Mouse (Mus musculus): ENCODE measurements around the gene Ncbp3. TPM values are rescaled to one million over a fixed set of nuclear protein-coding genes. Genes with fewer than 3 reads are reported as not detected.
A peak's percentile ranks its signal among the peaks of the same experiment; 100 is the strongest.

Ncbp3 gene
- total and polyA plus RNA-seq, 3 experiments, result 11.9 to 13.9 (median 12.1) TPM

GRCm38 (mm10) chr11:73109941-73110340 lies 62.4 kb downstream of the Ncbp3 start:
- H3K79me2 ChIP-seq (replicated peaks; ENCODE audit: control insufficient read depth, extremely low read depth, insufficient read depth, poor library complexity, severe bottlenecking), result no peaks in the 10 kb centered on the region
- dilution Hi-C loops (cut with MboI; ENCODE audit: extremely low pct_ligation_motif_present, extremely low pct_unique_long_range_greater_than_20kb, low sequenced_read_pairs) (no loop called here), in situ Hi-C loops (cut with MboI; ENCODE audit: low pct_ligation_motif_present, low pct_unique_long_range_greater_than_20kb, low sequenced_read_pairs) (loop anchor here (5.0 kb wide), 1 partner anchor 38 kb away; no protein-coding TSS in a partner anchor)
- peak; percentile 31 for DNase-seq (ENCODE audit: extremely low read depth)
- 0 out of 2 replicates have a peak, but pooled peaks have one; percentile 20 for TF ChIP-seq MAFK (IDR thresholded peaks at IDR 0.05; ENCODE audit: insufficient replicate concordance, low read length)
- peak; percentile 41; the same call in 1 of the 2 replicates for TF ChIP-seq ELF1 (IDR thresholded peaks at IDR 0.05; ENCODE audit: low read depth, low read length)
- peak; percentile 22; the same call in 1 of the 2 replicates for TF ChIP-seq JUND (conservative IDR thresholded peaks at IDR 0.05; ENCODE audit: low read depth, low read length)
- TF ChIP-seq POLR2AphosphoS2 (IDR thresholded peaks at IDR 0.05; ENCODE audit: low read depth, low read length), result no peak
- H3K4me1 ChIP-seq (ENCODE audit: control insufficient read depth in 1 of 2, insufficient read depth in 2 of 2), result peaks cover 0 to 24% of the 10 kb centered on the region in 2 experiments; a peak in 2 of 4 replicates
- no peak overlapping the region for H3K4me2 ChIP-seq (ENCODE audit: insufficient read depth, low read depth, poor library complexity, severe bottlenecking)
- no peaks in the 10 kb centered on the region for H3K9me3 ChIP-seq (replicated peaks; ENCODE audit: low read length)
- H3K36me3 ChIP-seq (replicated peaks in 1 of 2; ENCODE audit: control insufficient read depth in 1 of 2, insufficient read depth in 1 of 2, low read length in 1 of 2), result no peaks in the 10 kb centered on the region
- no peak overlapping the region for H3K9ac ChIP-seq (ENCODE audit: insufficient read depth, low read depth)
- H3K27me3 ChIP-seq (replicated peaks), result no peaks in the 10 kb centered on the region
- H3K4me3 ChIP-seq (replicated peaks in 1 of 3; ENCODE audit: low read depth in 2 of 3, low read length in 2 of 3, poor library complexity in 1 of 3), result no peak overlapping the region
- no peak overlapping the region for H3K27ac ChIP-seq (ENCODE audit: insufficient read depth, low read depth)

- Histone ChIP-seq H3K27me3 (replicated peaks) (no peaks in the 10 kb centered on the region), H3K27ac (ENCODE audit: insufficient read depth, low read depth) (no peak overlapping the region), H3K9ac (ENCODE audit: insufficient read depth, low read depth) (no peak overlapping the region), H3K4me3 (replicated peaks in 1 of 3; ENCODE audit: low read depth in 2 of 3, low read length in 2 of 3, poor library complexity in 1 of 3) (no peak overlapping the region), H3K79me2 (replicated peaks; ENCODE audit: control insufficient read depth, extremely low read depth, insufficient read depth, poor library complexity, severe bottlenecking) (no peaks in the 10 kb centered on the region), H3K9me3 (replicated peaks; ENCODE audit: low read length) (no peaks in the 10 kb centered on the region), H3K4me1 (ENCODE audit: control insufficient read depth in 1 of 2, insufficient read depth in 2 of 2) (peaks cover 0 to 24% of the 10 kb centered on the region in 2 experiments; a peak in 2 of 4 replicates), H3K4me2 (ENCODE audit: insufficient read depth, low read depth, poor library complexity, severe bottlenecking) (no peak overlapping the region), H3K36me3 (replicated peaks in 1 of 2; ENCODE audit: control insufficient read depth in 1 of 2, insufficient read depth in 1 of 2, low read length in 1 of 2) (no peaks in the 10 kb centered on the region)
- no peak for TF ChIP-seq UBTF (IDR thresholded peaks at IDR 0.05; ENCODE audit: low read depth, low read length)
- no peak for TF ChIP-seq ZKSCAN1 (IDR thresholded peaks at IDR 0.05; ENCODE audit: borderline replicate concordance, low read depth, low read length)
- no peak for TF ChIP-seq MYC (IDR thresholded peaks at IDR 0.05; ENCODE audit: low read depth, low read length)
- no peak for TF ChIP-seq KAT2A (IDR thresholded peaks at IDR 0.05; ENCODE audit: insufficient replicate concordance, low read length)
- no peak for TF ChIP-seq CHD1 (IDR thresholded peaks at IDR 0.05; ENCODE audit: low read depth, low read length)
- DNase-seq (ENCODE audit: extremely low read depth), result no peak
- in situ Hi-C loops (cut with MboI; ENCODE audit: low pct_ligation_motif_present, low pct_unique_long_range_greater_than_20kb, low sequenced_read_pairs) (no loop called here), dilution Hi-C loops (cut with MboI; ENCODE audit: extremely low pct_ligation_motif_present, extremely low pct_unique_long_range_greater_than_20kb, low sequenced_read_pairs) (no loop called here)
Observed at GRCm38 (mm10) chr11:73111414-73111813, 63.8 kb downstream of the Ncbp3 start.

- no peaks in the 10 kb centered on the region for H3K9me3 ChIP-seq (replicated peaks; ENCODE audit: low read length)
- H3K36me3 ChIP-seq (replicated peaks in 1 of 2; ENCODE audit: control insufficient read depth in 1 of 2, insufficient read depth in 1 of 2, low read length in 1 of 2), result peaks cover 11 to 72% of the 10 kb centered on the region in 2 experiments
- H3K9ac ChIP-seq (ENCODE audit: insufficient read depth, low read depth), result no peak overlapping the region
- peaks cover 9 to 35% of the 10 kb centered on the region in 2 experiments for H3K4me1 ChIP-seq (ENCODE audit: control insufficient read depth in 1 of 2, insufficient read depth in 2 of 2)
- no peaks in the 10 kb centered on the region for H3K27me3 ChIP-seq (replicated peaks)
- TF ChIP-seq CTCF (conservative IDR thresholded peaks at IDR 0.05 in 1 of 2, IDR thresholded peaks at IDR 0.05 in 1 of 2; ENCODE audit: low read depth in 2 of 2, low read length in 2 of 2) (no peak), CHD2 (IDR thresholded peaks at IDR 0.05; ENCODE audit: low read length) (no peak), NELFE (IDR thresholded peaks at IDR 0.05; ENCODE audit: low read depth, low read length) (no peak), TBP (conservative IDR thresholded peaks at IDR 0.05; ENCODE audit: low read depth, low read length) (no peak), POLR2A (IDR thresholded peaks at IDR 0.05; ENCODE audit: low read depth, low read length) (no peak), JUND (conservative IDR thresholded peaks at IDR 0.05; ENCODE audit: low read depth, low read length) (no peak), SIN3A (IDR thresholded peaks at IDR 0.05; ENCODE audit: low read length) (no peak), BHLHE40 (IDR thresholded peaks at IDR 0.05; ENCODE audit: low read depth, low read length) (no peak)
- no peak overlapping the region for H3K27ac ChIP-seq (ENCODE audit: insufficient read depth, low read depth)
- no peak for DNase-seq (ENCODE audit: extremely low read depth)
- in situ Hi-C loops (cut with MboI; ENCODE audit: low pct_ligation_motif_present, low pct_unique_long_range_greater_than_20kb, low sequenced_read_pairs) (loop anchor here (25.0 kb wide), 1 partner anchor 1236 kb away; the partner anchor contains the start of genes Olfr411 and Olfr412), dilution Hi-C loops (cut with MboI; ENCODE audit: extremely low pct_ligation_motif_present, extremely low pct_unique_long_range_greater_than_20kb, low sequenced_read_pairs) (no loop called here)
- no peak overlapping the region for H3K4me3 ChIP-seq (replicated peaks in 1 of 3; ENCODE audit: low read depth in 2 of 3, low read length in 2 of 3, poor library complexity in 1 of 3)
- H3K4me2 ChIP-seq (ENCODE audit: insufficient read depth, low read depth, poor library complexity, severe bottlenecking), result no peak overlapping the region
- no peaks in the 10 kb centered on the region; the same call in 1 of the 2 replicates for H3K79me2 ChIP-seq (replicated peaks; ENCODE audit: control insufficient read depth, extremely low read depth, insufficient read depth, poor library complexity, severe bottlenecking)
Observed at GRCm38 (mm10) chr11:73126495-73126894, 78.9 kb downstream of the Ncbp3 start.

All from CH12.LX (cell line).